Mouse (Mus musculus): ENCODE results near the gene Csde1.

Csde1 gene

GRCm38 (mm10) chr3:103058207-103059157 lies 38.3 kb downstream of the Csde1 start, which contains the start of gene Nras:
TSS of gene Nras (plus strand) at chr3:103058285.
- peak; percentile 91 for DNase-seq (ENCODE audit: extremely low read depth, low read depth)

DNA sequence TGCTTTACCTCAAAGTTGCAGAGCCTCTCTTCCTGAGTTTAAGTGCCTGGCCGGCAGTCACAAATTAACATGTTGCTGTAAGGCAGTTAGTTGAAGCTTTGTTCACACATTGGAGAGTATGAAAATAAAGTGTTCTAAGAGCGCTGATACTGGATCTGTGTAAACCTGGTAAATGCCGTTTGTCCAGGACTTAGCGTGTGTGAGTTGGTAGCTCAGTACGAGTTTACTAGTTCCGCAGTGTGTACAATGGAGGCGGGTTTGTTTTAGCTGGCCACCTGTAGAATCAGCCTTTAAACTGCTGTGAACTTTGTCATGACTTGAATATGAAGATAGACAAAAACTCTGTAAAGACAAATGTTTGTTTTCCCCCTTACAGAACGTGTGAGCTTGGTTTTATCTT lies 46.7 kb downstream of the Csde1 start:
- no peak for DNase-seq (ENCODE audit: extremely low read depth, low read depth)

GRCm38 (mm10) chr3:103068971-103069370 lies 48.7 kb downstream of the Csde1 start:
- no peak for DNase-seq (ENCODE audit: extremely low read depth, low read depth)

DNA sequence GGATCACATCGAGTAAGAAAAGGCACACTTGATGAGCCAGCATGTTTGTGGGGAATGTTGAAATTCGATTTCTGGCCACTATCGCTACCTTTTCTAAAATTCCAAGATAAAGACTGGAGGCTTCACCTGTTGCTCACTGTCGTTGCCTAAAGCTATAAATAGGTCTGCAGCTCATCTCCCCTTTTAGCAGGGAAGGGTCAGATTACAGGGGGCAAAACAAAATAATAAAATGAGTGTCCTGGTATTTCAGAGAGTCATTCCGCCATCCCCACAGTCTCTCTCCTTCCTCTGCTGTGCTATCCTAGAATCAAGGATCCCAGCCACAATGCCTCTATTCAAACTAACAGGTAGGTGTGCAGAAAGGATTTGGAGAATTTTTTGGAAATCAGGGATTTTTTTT lies 53.5 kb downstream of the Csde1 start, which contains the start of gene Ampd1:
Gene Ampd1 (plus strand): TSS at position 244 of the 400 bp plus-strand sequence.
- DNase-seq (ENCODE audit: extremely low read depth, low read depth): no peak

DNA sequence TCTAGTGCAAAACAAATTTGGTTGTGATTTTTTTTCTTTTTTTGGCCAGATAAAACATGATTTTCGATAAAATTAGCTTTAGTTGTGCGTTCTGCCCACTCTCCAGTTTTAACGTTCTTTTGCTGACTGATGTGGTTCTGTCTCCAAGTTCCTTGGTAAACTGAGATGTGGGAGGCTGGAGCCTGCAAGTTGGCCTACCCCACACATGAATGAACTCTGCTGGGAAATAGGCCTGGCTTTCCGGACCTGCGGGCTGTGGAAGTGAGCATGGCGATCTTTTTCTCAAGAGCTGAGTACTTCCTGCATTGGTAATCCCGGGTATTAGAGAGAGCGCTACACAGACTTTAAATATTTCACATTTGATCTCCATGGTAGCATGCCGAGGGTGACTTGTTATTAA lies 55.6 kb downstream of the Csde1 start:
- no peak for DNase-seq (ENCODE audit: extremely low read depth, low read depth)

DNA sequence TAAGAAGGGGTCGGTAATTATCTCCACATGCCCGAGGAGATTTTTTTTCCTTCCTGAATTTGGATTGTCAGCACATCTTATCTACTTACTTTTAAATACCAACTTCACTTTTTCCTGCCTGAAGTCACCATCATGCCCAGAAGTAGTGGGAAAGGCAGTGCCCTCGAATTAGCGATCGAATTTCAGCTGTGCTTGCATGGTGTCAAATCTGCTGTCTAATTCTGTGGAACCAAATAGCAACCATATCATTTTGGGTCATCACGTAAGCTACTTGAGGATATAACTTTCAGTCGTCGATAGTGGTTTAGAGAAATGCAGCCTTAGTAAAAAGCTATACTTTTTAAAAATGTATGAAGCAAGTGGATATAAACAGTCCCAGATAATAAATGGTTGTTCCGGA lies 56.2 kb downstream of the Csde1 start:
- no peak for DNase-seq (ENCODE audit: extremely low read depth, low read depth)

DNA sequence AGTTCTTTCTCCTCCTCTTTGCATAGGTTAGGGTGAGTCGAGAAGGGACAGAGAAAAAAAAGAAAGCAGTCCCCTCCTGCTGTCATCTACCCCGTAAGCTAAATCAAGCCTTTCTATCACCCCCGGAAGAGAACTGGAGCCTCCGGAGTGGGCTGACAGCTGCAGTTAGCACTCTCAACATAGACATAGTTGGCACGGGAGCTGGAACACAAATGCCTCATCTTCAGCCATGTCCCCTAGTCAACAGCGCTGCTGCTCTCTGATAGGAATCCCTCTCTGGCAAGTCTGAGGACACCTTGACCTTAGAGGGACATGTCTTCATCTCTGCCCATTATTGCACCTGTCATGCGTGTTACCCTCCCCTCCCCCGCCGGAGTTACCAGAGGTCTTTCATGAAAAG lies 59.1 kb downstream of the Csde1 start:
- DNase-seq (ENCODE audit: extremely low read depth, low read depth): no peak

DNA sequence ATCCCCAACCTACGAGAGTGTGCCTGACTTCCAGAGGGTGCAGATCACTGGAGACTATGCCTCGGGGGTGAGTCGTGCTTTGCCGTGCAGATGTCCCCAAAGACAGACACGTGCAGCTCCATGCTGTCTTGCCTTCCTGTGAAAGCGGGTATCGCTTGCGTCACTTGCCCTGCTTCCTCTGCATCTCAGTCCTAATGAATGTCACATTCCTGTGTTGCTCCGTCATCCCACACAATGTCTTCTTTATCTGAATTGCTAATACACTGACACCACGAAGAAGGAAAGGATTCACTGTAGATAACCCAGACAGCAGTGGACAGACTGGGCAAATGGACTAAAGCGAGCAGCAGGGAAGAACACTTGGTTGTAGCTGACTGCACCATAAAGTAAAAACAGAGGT lies 60.8 kb downstream of the Csde1 start:
- no peak for DNase-seq (ENCODE audit: extremely low read depth, low read depth)

DNA sequence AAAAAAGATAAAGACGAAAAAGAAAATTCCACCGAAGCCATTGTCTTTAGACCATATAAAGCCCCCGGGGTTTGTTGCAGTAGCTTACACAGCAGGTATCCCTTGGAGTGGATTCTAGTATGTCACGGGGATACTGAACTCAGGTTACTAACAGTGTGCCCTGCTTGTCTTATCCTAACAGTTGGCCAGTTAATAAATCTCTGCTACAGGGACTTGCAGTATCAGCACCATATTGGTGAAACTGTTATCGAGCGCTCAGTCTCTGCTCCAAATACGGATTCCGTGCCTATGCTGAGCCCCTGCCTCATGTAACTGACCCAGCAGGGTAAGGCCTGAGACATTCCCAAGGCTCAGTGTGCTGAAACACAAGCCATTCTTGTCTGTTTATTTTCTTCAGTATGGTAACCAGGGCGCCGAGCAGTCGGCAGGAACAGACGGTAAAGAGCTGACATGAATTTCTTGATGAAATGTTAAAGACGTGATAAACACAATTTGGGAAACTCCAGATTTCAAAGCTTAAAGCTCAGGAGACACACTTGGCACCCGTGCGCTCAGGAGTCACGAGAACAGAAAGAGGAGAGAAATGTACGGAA lies 61.7 kb downstream of the Csde1 start:
- no peak for DNase-seq (ENCODE audit: extremely low read depth, low read depth)

- no peak for DNase-seq (ENCODE audit: extremely low read depth, low read depth)
Measured at GRCm38 (mm10) chr3:103082761-103083160, 62.5 kb downstream of the Csde1 start.

DNA sequence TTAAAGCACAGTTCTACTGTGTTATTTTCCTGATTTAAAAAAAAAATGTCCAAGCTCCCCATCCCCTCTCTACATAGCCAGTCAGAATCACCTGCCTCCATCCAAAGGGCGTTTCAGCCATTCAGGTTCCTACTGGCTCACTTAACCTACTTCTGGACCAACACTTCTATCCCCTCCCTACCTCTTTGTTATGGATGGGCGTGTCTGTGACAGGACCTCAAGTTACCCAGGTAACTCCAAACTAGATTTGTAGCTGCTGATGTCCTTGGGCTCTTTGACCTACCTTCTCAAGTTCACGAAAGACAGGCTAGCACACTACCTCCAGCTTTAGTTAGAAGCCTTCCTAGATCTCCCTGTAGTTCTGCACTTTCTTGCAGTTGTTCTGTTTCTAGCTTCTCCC lies 65.8 kb downstream of the Csde1 start:
- DNase-seq (ENCODE audit: extremely low read depth, low read depth): no peak

DNA sequence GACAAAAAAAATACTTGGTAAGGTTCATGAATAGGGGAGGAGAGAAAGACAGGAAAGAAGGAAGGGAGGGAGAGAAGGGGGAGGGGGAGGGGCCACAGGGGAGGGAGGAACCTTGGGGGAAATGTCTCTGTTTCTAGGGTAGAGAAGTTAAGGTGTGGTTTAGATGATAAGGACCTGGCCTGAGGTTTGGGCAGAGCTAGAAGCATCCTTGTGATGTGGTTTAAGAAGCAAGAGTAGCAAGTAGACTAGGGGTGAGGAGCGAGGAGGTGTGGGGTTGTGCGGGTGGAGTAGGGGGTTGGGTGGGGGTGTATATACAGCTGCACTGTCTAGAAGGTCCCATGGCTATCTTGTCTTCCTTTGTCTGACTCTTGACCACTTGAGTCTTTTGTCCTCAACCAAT lies 71.5 kb downstream of the Csde1 start:
- peak; percentile 63 for DNase-seq (ENCODE audit: extremely low read depth, low read depth)

GRCm38 (mm10) chr3:103098662-103099061 lies 78.4 kb downstream of the Csde1 start:
- no peak for DNase-seq (ENCODE audit: extremely low read depth, low read depth)

GRCm38 (mm10) chr3:103099667-103100066 lies 79.4 kb downstream of the Csde1 start:
- peak; percentile 47 for DNase-seq (ENCODE audit: extremely low read depth, low read depth)

GRCm38 (mm10) chr3:103100735-103101134 lies 80.5 kb downstream of the Csde1 start:
- peak; percentile 72 for DNase-seq (ENCODE audit: extremely low read depth, low read depth)

DNA sequence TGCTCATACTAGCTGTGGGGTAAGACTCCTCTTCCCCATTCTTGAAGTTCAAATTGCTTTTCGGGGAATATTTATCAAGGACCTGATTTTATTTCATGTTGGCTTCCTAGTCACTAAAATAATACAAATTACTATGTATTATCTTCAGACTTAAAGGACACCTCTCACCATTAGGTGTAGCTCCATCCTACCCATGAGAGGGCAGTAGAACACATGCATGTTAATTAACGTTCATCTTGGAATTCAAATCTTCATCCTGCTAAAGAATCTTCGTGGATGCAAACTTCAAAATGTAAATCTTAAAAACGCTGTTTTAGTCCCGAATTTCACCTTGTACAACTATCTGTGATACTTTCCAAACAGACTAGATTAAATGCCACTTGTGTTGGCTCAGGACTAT lies 81.0 kb downstream of the Csde1 start:
- peak; percentile 26 for DNase-seq (ENCODE audit: extremely low read depth, low read depth)

DNA sequence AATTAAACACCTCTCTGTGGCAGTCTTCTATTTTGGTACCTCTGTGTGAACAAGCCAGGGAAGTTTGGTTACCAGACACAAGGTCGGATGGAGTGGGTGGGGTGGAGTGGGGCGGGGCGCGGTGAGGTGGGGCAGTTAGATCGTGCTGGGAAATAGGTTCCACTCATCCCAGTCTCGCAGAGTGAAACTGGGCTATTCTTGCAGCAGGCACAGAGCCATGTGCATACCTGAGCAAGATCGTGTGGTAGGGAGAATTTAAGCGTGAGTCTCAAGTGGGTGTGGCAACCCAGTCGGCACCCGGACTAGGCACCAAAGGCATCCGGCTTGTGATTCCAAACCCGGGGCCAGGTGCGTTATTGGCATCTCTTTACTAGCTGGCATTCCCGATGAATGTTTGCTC lies 81.7 kb downstream of the Csde1 start:
- DNase-seq (ENCODE audit: extremely low read depth, low read depth): no peak

- peak; percentile 89 for DNase-seq (ENCODE audit: extremely low read depth, low read depth)
Measured at GRCm38 (mm10) chr3:103102454-103103390, 82.5 kb downstream of the Csde1 start, which contains the start of gene Dennd2c. TSS of gene Dennd2c (plus strand) at chr3:103102604.

Data from MEL-GATA-1-ER (cell line).